Mouse (Mus musculus): ENCODE measurements around the gene Greb1.
A peak's percentile ranks its signal among the peaks of the same experiment; 100 is the strongest.
"Not testable (repeated sequence)": the region's sequence is repeated elsewhere in the genome, so short reads cannot be mapped to it uniquely, and the experiment has no call there.

The Greb1 gene

GRCm38 (mm10) chr12:16763649-16764422 is 36.9 kb downstream of the Greb1 start:
- DNase-seq (ENCODE audit: low spot score), result no peak

DNA sequence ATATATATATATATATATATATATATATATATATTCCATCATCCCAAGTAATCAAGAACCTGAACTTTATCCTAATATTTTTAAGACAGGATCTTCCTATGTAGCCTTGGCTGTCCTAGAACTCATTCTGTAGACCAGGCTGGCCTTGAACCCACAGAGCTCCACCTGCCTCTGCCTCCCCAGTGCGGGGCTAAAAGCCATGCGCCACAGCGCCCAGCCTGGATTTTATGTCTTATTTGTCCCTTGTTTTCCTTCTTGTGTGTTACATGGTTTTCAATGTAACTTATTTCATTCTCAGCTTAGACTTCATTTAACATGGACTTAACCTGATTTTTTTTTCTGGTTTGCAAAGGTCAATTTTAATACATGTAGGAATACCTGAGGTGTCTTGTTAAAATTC is 39.2 kb downstream of the Greb1 start:
- DNase-seq (ENCODE audit: low spot score), result no peak

GRCm38 (mm10) chr12:16760246-16760645 is 40.4 kb downstream of the Greb1 start:
- DNase-seq (ENCODE audit: low spot score), result no peak

- DNase-seq (ENCODE audit: low spot score), result peak; percentile 47
Measured at GRCm38 (mm10) chr12:16754311-16754710, 46.4 kb downstream of the Greb1 start.

- no peak for DNase-seq (ENCODE audit: low spot score)
Measured at GRCm38 (mm10) chr12:16753555-16753954, 47.1 kb downstream of the Greb1 start.

- no peak for DNase-seq (ENCODE audit: low spot score)
Measured at GRCm38 (mm10) chr12:16753110-16753509, 47.6 kb downstream of the Greb1 start.

DNA sequence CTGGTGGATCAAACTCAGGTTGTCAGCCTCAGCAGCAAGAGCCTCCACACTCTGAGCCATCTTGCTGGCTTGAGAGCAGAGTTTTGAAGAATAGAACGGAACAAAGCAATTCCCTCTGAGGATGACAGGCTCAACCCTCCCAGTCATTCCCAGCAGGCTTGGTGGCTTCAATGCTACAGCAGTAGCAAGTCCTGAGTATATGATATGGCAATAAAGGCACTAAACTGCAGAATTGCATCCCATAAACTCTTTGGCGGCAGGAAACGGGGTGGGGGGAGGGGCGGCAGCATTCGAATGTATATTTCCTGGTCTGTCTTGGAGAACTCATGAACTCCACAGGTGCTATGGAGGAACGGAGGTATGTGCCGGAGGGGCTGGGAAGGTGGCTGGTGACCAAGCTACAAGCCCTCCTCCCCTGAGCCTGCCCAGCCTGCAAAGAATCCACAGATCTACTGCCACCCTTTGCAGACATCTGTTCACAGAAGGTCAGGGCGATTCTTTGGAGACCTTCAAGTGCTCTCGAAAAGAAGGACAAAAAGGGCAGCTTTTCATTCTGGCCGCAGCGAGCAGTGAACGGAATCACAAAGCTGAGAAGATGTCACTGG is 48.3 kb downstream of the Greb1 start:
- DNase-seq (ENCODE audit: low spot score), result no peak

GRCm38 (mm10) chr12:16751609-16752008 is 49.1 kb downstream of the Greb1 start:
- no peak for DNase-seq (ENCODE audit: low spot score)

GRCm38 (mm10) chr12:16740059-16740458 is 60.6 kb downstream of the Greb1 start:
- DNase-seq (ENCODE audit: low spot score), result no peak

DNA sequence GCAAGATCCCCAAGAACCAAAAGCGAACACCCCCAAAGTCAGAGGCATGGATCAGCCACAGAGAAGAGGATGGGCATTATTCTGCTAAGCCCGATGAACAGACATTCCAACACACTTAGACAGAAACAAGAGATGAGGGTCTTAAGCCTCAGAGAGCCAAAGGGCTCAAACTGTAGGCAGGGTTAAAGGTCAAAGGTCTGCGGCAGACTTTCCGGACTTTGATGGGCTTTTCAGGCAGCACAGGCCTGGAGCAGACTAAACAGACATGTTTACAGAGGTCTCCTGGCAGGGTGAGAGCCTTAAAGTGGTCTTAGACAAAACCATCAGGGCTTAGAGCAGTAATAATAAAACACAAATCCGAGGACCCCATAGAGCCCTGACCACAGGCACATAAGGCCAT is 63.4 kb downstream of the Greb1 start:
- no peak for DNase-seq (ENCODE audit: low spot score)

GRCm38 (mm10) chr12:16734698-16735097 is 66.0 kb downstream of the Greb1 start:
- DNase-seq (ENCODE audit: low spot score), result no peak

DNA sequence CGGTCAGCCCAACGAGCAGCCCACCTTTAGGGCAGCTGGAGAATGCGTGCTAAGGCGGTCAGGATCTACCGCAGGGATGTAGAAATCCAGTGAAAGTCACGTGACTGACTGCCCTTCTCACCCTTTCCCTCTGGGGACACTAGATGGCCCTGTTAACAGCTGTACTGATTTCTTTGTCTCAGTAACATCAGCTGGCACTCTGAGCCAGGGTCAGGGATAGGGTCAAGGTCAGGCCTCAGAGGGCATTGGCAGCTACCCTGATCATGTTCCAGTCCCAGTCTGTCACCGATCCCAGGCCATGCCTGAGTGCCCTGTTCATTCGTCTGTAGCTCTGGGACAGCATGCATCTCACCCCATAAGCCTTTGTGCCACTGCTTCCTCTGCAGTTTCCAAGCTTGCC is 66.7 kb downstream of the Greb1 start:
- no peak for DNase-seq (ENCODE audit: low spot score)

GRCm38 (mm10) chr12:16731121-16731741 is 69.5 kb downstream of the Greb1 start:
- peak; percentile 33 for DNase-seq (ENCODE audit: low spot score)

GRCm38 (mm10) chr12:16730196-16730595 is 70.5 kb downstream of the Greb1 start:
- DNase-seq (ENCODE audit: low spot score), result no peak

DNA sequence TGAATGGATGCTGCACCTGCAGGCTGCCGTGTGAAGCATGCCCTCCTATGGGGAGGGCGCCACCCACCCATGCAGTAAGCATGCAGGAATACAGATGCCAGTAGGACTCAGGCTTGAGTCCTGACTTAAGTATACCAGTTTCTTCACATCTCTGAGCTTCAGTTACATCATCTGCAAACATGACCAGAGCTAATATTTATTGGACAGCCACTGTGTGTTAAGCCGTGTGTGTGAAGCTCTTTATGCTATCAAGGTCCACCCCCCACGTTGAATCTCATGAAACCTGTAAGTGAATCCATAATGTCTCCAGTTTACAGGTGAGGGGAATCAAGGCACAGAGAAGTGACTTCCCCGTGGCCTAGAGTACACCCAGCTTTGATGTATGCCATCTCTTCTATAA is 72.5 kb downstream of the Greb1 start:
- DNase-seq (ENCODE audit: low spot score), result no peak

DNA sequence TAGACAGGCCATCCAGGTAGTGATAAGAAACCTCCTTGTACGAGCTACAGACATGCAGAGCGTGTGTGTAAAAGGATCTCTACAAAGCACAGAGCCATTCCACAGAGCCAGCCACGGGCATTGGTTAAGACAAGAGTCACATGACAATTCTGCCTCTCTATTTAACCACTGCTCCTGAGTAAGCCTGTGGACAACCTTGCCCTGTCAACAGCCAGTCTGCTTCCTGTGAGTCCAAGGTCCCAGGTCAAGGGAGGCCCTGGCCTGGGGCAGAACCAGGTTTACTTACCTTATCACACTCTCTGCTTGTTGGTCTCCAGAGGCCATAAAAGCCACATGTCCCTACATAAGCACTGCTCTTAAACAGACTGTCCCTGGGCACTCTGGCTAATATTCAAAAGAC is 74.5 kb downstream of the Greb1 start:
- DNase-seq (ENCODE audit: low spot score), result no peak

DNA sequence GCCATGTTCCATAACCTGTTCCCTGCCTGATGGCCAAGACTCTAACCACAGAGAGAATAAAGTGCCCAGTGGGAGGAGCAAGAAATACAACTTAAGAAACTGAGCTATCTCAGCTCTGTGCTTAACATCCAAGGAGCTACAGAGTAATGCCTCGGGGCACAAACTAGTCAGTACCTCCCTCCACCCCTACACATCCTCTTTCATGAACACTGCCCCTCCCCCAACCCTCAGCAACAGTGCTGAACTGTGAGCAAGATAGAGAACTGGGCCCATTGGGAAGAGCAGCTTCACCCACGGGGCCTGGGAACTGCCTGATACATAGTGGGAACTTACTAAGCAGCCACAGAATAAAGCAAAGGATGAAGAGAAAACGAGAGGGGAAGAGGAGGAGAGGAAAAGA is 77.1 kb downstream of the Greb1 start:
- DNase-seq (ENCODE audit: low spot score), result no peak

- DNase-seq (ENCODE audit: low spot score), result peak; percentile 56
Measured at GRCm38 (mm10) chr12:16718660-16719315, 81.9 kb downstream of the Greb1 start.

- no peak for DNase-seq (ENCODE audit: low spot score)
Measured at GRCm38 (mm10) chr12:16717653-16718052, 83.0 kb downstream of the Greb1 start.

- no peak for DNase-seq (ENCODE audit: low spot score)
Measured at GRCm38 (mm10) chr12:16714616-16715015, 86.1 kb downstream of the Greb1 start.

DNA sequence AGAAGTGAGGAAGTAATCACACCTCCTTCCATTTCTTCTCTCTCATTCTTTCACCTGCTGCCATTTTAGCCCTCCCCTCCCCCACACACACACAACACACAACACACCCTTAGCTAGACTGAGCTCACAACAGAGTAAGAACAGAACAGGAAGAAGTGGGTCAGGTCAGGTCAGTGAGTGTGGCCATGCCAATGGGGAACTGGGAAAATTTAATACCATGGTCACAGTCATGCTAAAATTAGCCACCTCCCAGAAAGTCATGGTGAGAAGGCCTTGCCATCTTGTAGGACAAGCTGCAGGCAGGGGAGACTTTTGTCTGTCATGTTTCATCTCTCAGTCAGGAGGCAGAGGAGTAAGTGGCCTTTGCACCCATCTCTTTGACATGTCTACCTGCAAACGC is 102.0 kb downstream of the Greb1 start:
- no peak for DNase-seq (ENCODE audit: low spot score)

DNA sequence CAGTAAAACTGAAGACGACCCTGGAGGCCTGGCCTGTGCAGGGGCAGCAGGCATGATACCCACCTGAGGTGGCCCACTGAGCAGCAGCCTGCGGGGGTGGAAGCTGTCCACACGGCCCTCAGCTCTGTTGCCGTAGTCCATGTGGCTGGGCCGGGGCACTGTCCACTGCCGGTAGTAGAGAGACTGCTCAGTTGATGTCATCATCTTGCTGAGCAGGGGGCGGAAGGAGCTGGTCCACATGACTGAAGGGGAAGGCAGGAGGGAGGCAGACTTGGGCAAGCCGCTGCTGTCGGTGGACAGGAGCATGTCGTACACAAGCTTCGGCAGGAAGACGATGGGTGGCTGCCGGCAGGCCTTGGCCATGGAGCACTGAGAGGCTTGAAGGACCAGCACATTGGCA is 104.5 kb downstream of the Greb1 start:
- DNase-seq (ENCODE audit: low spot score), result no peak

DNA sequence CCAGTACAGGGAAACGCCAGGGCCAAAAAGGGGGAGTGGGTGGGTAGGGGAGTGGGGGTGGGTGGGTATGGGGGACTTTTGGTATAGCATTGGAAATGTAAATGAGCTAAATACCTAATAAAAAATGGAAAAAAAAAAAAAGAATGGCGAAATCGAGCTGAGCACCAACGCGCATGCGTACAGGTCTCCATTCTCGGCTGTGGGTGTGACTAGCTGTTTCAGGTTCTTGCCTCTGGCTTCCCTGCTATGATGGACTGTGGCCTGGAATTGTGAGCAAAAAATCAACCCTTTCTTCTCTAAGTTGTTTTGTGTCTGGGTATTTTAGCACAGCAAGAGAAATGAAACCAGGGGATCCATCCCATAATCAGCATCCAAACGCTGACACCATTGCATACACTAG is 105.4 kb downstream of the Greb1 start:
- DNase-seq (ENCODE audit: low spot score), result not testable (repeated sequence)

Measured in urinary bladder, postnatal 14 days (tissue).